Mouse (Mus musculus): Measurements from ENCODE around the gene Ubtd2.
A peak's percentile ranks its signal among the peaks of the same experiment; 100 is the strongest.

The Ubtd2 gene

DNA sequence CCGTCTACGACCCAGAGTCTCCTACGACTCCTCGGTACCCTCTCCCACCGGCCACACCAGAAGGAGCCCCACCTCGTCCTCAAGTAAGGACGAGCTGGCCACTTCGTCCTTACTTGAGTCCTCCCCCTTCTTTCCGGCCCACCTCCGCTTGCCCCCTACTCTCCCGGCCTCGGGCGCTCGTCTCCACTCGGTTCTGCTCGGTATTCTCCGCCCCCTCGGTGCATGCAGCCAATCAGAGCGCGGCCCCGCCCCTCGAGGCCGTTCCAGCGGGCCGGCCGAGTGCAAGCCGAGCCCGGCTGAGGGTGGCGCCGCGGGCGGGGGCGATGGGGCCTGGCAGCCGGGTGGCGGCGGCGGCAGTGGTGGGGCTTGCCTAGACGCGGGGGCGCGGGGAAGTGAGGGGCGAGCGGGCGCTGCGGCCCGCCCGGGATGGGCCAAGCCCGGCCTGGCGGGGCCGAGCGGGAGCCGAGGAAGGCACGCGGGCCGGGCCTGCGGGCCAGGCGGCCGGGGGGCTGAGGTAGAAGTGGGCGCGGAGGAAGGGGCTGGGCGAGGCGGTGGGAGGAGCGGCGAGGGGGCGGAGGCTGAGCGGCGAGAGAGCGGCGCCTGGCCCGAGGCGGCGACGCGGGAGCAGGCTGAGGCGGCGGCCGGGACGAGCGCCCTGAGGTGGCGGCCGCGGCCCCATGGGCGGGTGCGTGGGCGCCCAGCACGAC lies at the start of gene Ubtd2:
Gene Ubtd2, plus strand, starts transcription at position 571 of the 707 bp plus-strand sequence.
- peak; percentile 94 for DNase-seq (ENCODE audit: low spot score in 2 of 2)

DNA sequence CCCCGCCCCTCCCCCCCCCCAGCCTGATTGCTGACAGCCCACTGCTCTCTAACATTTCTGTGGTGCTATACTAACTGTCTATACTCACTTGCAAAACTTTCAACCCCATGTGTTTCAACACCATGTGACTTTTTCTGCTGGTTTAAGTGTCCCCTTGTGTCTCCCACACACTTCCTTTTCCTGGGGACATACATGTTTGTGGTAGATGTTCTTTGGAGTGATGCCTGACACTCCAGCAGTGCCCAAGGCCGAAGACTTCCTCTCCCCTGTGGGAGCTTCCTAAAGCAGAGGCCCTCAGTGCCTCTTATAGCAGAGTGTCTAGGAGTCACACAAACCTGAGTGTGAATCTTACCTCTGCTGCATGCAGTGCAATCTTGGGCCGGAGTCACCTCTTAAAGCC lies 47.3 kb upstream of the Ubtd2 start:
- DNase-seq (ENCODE audit: low spot score in 2 of 2) = no peak

DNA sequence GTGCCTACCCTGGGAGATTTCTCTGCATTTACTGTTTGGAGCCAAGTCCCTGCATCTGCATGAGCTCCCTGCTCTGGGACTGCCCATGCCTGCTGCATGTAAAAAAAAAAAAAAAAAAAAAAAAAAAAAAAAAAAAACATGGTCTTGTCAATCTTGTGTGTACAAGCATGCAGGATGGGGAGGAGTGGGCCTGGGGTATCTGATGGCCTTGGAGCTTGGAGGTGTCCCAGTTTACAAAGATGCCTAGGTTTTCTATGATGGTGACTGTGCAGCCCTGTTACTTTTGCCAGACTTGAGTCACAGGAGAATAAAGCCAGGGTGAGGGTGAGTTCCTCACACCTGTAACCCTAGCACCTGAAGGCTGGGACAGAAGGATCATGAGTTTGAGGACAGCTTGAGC lies 46.1 kb upstream of the Ubtd2 start:
- DNase-seq (ENCODE audit: low spot score in 2 of 2) = no peak

DNA sequence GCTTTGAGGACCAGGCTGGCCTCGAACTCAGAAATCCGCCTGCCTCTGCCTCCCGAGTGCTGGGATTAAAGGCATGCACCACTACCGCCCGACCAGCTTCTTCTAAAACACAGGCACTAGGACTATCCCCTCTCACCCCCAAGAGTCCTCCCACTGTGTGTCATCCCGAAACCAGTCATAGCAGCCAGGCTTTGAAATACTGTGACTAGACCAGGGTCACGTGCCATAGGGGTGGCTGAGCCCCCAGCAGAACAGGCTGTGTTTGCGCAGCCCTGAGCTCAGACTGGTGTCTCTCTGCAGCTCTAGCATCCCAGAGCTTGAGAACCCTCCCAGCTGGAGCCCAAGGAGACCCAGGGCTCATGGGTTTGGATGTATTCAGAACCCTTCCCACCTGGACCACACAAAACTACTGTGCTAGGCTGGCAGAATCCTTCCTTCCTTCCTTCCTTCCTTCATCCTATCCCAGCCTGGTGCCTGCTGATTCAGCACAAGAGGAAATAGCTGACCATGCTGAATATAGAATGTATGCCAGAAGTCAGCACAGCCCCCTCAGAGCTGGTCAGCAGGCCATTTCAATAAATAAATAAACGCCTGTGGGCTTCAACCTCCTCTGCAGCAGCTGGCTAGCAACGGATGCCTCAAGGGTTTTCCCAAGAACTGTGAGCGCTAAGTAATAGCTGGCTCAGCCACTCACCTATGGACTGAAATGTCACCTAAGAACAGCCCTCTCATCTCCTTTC lies 45.2 kb upstream of the Ubtd2 start:
- no peak for DNase-seq (ENCODE audit: low spot score in 2 of 2)

DNA sequence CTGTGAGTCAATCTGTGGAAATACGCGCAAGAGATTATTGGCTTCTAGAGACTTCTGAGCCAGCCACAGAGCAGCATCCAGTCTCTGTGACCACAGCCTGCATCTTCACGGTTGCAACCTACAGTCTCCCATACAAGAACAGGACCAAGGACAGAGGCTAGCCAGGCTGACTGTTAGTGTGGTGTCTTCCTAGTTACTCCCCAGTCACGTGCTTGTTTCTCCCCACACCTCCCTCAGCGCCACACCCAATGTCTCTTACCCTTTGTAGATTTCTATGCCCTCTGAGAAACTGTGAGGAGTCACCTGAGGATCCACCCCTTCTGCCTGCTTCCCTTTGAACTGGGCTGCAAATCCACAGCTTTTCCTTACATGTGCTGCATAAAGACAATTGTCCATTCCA lies 35.2 kb upstream of the Ubtd2 start:
- no peak for DNase-seq (ENCODE audit: low spot score in 2 of 2)

DNA sequence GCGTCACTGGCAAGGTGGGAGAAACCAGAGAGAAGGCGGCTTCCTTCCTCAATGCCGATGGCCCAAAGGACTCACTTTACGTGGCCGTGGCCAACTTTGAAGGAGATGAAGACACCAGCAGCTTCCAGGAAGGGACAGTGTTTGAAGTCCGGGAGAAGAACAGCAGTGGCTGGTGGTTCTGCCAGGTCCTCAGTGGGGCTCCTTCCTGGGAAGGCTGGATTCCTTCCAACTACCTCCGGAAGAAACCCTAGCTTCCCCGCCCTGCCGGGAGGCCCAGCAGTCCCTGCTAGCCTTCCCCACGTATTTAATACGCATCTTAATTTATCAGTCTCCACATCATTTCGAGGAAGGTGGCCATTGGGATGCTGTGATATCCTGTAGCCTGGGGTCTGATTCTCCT lies 31.9 kb upstream of the Ubtd2 start:
- DNase-seq (ENCODE audit: low spot score in 2 of 2) = no peak

DNA sequence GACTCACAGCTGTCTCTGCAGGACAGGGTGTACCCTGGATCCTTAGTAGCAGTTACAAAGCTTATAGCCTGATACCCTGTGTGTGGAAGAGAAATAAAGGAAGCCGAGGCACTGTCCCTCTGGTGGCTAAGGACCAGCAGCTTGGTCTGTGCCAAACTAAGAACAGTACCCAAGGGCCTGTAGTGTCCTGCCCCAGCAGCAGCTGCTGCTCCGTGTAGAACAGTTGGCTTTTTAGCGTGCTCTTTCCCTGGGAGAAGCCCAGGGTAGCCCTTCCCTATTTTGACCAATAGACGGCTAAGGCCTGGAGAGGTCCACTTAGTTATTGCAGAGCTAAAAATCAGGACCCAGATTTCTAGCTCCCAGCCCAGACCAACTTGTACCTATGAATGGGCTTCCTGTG lies 30.6 kb upstream of the Ubtd2 start:
- DNase-seq (ENCODE audit: low spot score in 2 of 2) = no peak

DNA sequence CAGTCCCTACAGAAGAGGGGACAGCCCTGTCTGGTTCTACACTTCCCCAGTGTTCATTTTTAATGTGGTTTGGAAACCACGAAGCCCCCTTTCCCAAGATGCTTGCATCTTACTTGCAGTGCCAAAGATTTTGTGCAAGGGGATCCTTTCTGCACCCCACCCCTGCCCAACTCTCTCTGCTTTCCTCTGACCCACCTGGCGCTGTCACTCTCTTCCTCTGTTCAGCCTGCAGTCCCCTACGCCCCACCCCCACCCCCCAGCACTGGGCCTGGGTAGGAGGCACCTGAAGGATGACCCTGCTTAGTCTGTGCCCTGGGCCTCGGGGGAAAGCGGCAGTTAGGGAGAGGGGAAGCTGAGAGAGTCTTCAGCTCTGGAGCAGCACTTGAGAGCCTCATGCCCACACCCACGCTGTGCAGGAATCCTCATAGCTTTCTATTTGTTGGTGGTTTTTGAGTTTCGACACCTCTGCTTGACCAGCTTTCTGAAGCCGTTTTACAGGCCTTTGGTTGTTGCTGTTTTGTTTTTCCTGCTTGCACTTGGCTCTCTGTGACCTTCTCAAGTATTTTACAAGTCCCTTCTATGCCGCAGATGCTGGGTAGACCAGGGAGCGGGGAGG lies 30.0 kb upstream of the Ubtd2 start:
- DNase-seq (ENCODE audit: low spot score in 2 of 2) = no peak

DNA sequence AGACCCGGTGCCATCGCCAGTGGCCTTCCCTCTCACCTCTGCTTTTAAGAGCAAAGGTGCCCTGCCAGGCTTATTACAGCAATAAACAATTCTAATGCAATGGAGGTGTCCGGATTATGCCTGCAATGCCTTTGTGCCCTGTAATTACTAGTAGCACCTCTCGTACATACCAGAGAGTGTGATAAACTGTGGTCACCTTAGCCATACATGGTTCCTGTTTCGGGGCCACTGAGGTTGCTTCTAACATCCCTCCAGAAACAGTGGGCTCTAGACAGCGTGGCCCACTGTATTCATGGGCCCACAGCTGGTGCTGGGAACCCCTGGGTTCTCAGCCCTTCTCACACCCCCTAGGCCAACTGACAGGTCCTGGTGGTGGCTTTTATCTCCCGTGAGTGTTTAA lies 27.6 kb upstream of the Ubtd2 start:
- DNase-seq (ENCODE audit: low spot score in 2 of 2) = no peak

DNA sequence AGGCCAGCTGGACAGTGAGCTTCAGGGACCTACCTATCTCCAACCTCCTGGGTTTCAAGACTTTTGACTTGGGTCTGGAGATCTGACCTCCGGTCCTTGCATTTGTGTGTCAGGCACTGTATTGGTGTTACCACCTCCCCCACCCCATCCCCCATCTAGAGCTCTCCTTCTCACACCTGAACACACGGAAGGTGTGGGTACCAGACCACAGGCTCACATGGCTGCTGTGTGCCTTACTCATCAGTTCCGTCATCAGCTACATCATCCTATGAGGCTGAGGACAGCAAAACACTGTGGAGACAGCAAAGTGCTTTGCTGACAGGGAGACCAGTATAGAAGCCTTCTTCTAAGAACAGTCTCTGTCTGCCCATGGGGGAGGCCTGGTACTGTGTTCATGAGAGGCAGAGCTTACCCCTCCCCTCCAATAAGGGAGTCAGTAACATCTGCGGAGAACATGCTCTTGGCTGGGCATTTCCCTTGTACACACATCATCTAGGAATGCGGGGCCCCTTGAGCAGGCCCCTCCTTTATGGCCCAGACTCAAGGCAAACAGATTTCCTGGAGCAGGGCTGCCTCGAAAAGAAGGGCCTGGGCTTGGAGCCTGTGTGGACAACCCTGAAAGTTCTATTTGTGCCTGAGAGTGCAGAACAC lies 19.6 kb upstream of the Ubtd2 start:
- no peak for DNase-seq (ENCODE audit: low spot score in 2 of 2)

DNA sequence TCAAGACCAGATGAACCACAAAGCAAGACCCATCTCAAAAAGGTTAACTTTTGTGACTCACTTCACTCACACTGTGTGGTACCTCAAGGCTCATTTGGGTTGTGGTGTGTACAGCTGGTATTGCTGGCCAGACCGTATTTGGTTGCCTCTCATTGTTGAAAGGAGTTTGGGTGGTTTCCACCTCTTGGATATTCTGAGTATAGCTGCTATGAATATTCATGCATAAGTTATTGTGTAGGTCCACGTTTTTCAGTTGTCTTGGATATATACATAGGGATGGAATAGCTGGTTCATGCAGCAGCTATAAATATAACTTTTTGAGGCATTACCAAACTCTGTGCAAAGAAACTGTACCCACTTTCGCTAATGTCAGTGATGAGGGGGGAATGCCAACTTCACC lies 12.6 kb upstream of the Ubtd2 start:
- DNase-seq (ENCODE audit: low spot score in 2 of 2) = no peak

DNA sequence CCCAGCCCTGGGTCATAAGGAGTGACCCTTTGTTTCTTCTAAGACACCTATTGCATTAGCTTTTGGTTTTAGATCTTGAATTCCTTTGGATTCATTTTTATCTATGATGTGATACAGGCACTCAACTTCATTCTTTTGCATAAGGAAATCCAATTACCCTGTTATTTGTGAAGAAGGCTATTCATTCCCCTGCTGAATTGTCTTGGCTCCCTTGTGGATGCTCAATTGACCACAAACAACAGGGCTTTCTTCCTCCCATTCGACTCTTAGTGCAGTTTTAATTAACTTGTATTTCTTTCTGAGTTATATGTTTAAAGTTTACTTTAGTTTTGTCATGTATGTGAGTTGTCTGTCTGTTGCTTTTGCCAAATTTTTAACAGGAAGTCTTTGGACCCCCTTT lies 10.9 kb upstream of the Ubtd2 start:
- DNase-seq (ENCODE audit: low spot score in 2 of 2) = no peak

DNA sequence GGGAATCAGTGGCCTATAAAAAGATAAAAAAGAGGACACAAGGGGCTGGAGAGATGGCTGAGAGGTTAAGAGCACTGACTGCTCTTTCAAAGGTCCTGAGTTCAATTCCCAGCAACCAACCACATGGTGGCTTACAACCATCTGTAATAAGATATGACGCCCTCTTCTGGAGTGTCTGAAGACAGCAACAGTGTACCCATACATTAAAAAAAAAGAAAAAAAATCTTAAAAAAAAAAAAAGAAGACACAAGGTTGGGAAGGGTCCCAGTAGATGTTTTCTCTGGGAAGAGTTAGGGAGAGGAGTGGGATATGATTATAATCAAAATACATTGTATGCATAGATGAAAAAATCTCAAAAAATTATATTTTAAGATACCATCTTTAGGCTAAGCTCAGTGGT lies 10.0 kb upstream of the Ubtd2 start:
- no peak for DNase-seq (ENCODE audit: low spot score in 2 of 2)

DNA sequence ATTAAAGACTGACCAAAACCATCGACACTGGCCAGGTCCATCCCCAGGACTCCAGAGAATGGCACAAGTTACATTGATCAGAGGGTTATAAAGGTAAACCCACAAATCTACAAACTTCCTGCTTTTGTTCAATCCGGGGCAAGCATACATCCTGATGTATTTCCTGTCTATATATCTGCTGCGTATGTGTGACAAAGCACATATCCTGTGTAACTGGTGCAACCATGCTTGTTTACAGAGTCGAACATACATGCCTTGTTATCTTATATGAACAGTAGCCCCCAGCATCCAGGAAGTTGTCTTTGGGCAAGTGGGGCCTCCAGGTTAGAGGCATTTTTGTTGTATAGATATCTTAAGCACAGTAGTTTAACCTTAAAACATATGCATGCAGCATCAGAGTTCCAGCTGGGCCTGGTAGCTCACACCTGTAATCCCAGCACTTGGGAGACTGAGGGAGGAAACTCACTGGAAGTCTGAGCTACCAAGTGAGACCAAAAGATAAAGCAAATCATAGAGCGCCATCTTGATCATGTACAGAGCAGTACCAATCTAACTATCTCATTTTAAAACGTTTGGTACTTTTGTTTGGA lies 9.4 kb upstream of the Ubtd2 start:
- no peak for DNase-seq (ENCODE audit: low spot score in 2 of 2)

DNA sequence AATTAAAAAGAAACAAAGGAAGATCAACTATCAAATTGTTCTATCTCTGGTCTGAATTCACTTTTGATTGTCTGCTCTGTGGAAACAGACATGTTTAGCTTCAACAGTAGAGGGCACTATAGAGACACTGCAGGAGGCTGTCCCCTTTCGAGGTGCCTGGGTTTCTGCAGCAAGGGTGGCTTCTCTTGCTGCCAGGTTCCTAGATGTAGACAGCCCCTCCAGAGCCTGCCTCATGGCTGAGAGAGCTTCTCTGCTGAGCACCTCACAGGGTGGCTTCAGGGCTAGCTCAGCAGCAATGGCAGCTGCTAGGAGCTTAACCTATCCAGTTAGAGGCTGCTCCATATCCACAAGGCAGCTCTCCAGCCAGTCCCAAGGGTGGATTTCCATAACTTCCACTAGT lies 5.0 kb upstream of the Ubtd2 start:
- DNase-seq (ENCODE audit: low spot score in 2 of 2) = peak; percentile 14 to 34

DNA sequence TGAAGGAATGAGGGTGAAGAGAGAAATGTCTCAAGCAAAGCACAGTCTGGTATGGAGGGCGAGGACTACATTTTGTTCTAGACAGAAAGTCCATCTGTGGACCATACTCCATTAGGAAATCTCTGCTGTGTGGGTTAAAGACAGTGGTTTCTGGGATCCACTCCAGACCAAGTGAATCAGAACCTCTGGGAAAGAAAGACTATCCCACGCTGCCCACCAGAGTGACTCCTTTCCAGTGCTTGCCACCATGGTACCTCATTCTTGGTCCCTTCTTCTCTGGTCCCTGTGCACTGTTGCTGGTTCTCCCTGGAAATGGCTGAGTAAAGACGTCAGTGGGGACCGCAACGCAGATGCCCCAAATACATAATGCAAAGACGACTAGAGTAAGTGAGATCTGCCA lies 3.9 kb upstream of the Ubtd2 start:
- DNase-seq (ENCODE audit: low spot score in 2 of 2) = peak; percentile 14 to 23

DNA sequence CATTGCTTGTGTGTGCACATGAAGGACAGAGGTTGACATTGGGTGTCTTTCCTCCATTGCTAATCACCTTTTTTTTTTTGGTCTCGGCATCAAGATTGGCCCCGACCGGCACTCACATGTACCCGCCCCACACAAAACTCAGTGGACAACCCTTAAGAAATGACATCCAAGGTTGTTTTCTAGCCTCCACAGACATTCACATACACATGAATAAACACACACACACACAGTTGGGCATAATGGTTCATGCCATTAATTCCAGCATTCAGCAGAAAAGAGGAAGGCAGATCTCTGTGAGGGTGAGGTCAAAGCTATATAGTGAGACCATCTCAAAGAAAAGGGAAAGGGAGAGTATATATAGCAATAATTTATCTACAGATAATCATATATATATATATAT lies 2.4 kb upstream of the Ubtd2 start:
- no peak for DNase-seq (ENCODE audit: low spot score in 2 of 2)

DNA sequence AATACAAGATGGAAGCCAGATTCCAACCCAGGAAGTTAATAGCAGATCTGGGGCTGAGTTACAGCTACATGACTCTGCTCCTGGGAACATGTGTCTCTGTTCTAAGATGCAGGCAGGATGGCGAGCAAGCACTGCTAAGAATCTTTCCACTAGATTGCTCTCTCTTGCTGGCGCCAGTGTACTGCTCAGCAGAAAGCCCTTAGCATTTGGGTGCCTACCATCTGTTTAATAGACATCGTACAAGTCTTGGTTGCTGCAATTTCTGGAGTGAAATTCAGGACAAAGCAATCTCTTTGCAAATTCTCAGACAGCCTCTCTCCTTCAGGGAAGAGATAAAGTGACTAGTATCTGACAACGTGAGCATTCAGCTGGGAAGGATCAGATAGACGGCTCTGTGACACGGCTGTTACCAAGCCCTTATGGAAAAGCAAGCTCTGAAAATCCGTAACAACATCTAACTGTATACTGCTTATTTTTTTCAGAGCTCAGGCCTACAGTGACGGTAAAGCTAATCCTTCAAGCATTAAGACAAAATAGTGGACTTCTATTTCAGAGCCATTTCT lies 1.7 kb upstream of the Ubtd2 start:
- DNase-seq (ENCODE audit: low spot score in 2 of 2) = peak; percentile 19 to 49

DNA sequence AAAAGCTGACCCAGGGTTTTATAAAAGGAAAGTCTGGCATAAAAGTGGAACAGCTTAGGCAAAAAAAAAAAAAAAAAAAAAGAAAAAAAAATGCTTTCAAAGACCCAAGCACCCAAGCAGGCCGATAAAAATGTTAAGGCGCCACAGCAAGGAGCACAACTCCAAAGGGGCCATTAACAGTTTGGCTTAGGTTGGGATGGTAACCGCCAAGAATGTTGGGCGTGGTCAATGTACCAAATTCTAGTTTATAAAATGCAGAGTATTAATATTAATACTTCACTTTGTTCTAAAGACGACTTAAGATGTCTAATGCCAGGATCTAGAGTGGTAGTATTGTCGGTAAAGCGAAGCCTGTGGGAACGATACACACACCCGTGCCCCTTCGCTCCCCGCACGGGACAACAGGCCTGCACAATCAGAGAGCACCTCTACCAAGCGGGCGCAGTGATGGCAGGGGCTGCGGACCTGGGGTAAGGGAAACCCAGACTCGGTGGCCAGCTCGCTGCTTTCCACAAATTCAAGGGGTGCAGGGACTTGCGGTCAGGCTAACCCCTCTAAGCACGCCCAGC lies 855 bp upstream of the Ubtd2 start:
- DNase-seq (ENCODE audit: low spot score in 2 of 2) = no peak

DNA sequence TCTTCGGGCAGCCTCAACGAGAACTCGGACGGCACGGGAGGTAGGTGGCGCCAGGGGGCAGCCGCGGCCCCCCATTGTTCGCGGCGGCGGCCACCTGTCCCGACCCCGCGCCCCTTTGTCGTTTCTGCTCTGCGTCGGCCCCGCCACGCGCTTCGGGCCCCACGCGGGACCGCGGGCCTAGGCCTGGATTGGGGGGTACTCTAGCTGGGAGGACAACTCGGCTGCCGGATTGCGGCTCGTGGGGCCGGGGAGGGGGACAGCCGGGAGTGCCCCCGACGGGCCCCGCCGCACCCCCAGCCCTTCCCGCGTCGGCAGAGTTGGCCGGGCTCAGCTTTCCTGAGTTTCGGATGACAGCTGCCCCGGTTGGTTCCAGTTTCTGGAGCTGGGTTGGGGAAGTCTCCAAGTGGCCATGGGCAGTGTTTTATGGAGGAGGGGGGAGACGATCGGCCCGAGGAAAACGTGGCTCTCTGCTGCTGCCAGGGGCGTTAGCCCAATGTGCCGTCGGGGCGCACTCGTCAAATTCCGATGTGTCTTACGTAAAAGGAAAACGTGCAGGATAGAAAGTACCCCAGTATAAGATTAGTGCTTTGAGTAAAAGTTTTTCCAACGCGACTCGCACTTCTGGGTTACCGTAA lies 454 bp downstream of the Ubtd2 start:
- DNase-seq (ENCODE audit: low spot score in 2 of 2) = no peak

DNA sequence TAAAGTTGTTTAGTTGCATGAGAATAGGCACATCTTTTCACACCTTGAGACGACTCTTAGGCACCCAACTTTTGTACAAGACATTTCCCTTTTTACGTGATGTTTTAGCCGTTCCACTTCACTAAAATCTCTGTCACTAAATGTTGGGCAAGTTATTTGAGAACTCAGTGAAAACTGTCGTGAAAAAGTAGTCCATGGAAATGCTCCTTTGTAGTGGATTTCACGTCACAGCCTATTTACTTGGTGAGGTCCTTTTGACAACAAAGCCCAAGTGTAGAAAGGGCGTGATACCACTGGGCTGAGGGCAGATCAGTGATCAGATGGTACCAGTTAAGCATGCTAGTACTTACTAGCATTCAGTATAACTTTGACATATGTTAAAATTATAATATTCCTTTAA lies 1.2 kb downstream of the Ubtd2 start:
- no peak for DNase-seq (ENCODE audit: low spot score in 2 of 2)
